Mouse (Mus musculus) cortical plate, adult 2 months (tissue): ENCODE results near the gene Dgki.

ENCODE experiments used
- CTCF ChIP-seq: fragments of 200-500 bp; IDR thresholded peaks from 2 replicates; pipeline ENCODE4 v1.5.1; 2011; ENCODE audit warnings: mild to moderate bottlenecking, control low read depth, low read length; ENCODE audit not compliant: insufficient read depth; ENCODE audit errors: extremely low read depth
- POLR2A ChIP-seq: fragments of 200-500 bp; IDR thresholded peaks from 2 replicates; pipeline ENCODE4 v1.6.1; 2011; ENCODE audit warnings: mild to moderate bottlenecking, low read length, control low read depth; ENCODE audit not compliant: insufficient read depth; ENCODE audit errors: extremely low read depth

DNA sequence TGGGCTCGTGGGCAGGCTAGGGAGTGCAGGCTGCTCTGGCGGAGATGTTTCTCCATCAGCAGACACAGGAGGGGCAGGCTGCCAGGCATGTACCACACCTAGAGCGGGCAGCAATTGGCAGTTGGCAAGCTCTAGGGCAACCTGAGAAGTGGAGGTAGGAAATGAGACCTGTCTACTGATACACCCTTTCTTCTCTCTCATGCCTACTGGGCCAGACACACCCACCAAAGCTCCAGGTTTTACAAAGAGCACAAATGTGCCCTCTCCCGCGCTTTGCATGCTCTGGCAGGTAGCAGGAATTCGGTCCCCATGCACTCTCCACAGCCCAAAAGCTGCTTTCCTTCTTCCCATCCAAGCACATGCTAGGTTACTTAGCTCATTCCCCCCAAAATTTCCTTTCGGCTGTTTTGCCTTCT, 490.7 kb downstream of the Dgki start:
- no peak for TF ChIP-seq CTCF
- TF ChIP-seq POLR2A = no peak
